Mouse (Mus musculus): ENCODE results near the gene Ophn1. TPM values are rescaled to one million over a fixed set of nuclear protein-coding genes. Genes with fewer than 3 reads are reported as not detected.
A peak's percentile ranks its signal among the peaks of the same experiment; 100 is the strongest.

The Ophn1 gene
- total RNA-seq, 1 experiment from 2014 or later = 1.1 TPM

DNA sequence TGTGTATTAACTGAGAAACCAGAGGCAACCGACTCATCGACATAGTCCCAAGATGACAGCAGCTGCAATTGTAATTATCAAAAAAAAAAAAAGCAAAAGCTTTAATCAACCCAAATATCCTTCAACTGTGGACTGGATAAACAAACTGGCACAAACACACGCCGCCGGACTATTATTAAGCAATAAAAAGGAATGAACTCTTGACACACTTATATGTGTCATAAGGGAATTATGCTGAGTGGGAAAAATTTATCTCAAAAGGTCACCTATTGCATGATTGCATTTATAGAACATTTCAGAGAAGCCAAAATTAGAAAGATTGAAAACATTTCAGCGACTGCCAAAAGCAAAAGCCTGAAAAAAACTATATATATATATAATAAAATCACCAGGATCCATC, 40.0 kb downstream of the Ophn1 start:
- ATAC-seq (replicated peaks; ENCODE audit: low read depth, poor library complexity, severe bottlenecking) = no peak

GRCm38 (mm10) chrX:98841606-98842005, 49.2 kb downstream of the Ophn1 start:
- no peak for ATAC-seq (replicated peaks; ENCODE audit: low read depth, poor library complexity, severe bottlenecking)

- ATAC-seq (replicated peaks; ENCODE audit: low read depth, poor library complexity, severe bottlenecking) = no peak
Observed at GRCm38 (mm10) chrX:98835989-98836388, 54.8 kb downstream of the Ophn1 start.

DNA sequence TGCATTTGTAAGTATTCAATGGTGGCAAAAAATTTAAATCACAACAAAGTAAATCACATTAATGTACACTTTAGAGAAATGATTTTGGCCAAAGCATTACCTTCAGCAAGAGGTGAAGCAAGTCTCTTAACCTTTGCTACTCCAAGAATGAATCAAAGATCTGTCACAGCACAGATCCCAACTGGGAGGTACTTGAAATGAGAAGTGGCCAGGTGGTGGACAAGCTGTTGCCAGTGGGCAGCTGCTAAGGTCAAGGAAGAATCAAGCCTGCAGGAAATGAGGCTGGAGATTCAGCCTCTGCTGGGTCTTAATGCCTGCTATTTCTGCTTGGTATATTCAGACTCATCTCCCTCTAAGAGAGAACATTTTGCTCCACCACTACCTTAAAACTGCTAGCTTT, 87.0 kb downstream of the Ophn1 start:
- no peak for ATAC-seq (replicated peaks; ENCODE audit: low read depth, poor library complexity, severe bottlenecking)

DNA sequence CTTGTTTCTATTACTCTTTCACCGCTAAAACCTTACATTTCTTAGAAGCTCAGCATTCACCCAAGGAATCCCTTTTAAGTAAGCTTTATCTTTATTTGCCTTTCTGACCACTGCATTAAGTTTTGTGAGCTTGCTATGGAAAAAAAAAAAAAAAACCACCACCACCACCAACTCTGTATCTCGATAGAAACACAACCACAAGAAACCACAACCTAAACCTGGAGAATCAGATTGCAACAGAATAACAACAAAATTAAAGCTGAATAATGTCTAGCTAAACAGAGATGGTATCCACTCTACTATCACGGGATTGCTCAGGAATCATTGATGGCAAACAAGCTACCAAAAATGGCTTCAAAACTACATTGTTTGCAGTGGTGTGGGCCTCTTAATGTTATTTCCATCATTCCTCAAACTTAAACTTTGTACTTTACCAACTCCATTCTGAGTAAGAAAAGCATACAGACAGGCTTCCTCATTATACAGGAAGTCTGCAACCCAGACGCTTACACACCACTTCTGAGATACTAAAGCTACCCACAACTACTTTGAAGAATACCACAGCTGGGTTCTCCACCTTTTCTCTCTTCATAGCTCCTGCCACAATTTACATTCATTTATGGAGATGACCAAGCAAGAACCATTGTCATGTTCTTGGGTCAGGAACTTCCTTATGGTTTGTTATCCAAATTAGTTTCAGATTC, 116.4 kb downstream of the Ophn1 start:
- ATAC-seq (replicated peaks; ENCODE audit: low read depth, poor library complexity, severe bottlenecking) = peak; percentile 96

DNA sequence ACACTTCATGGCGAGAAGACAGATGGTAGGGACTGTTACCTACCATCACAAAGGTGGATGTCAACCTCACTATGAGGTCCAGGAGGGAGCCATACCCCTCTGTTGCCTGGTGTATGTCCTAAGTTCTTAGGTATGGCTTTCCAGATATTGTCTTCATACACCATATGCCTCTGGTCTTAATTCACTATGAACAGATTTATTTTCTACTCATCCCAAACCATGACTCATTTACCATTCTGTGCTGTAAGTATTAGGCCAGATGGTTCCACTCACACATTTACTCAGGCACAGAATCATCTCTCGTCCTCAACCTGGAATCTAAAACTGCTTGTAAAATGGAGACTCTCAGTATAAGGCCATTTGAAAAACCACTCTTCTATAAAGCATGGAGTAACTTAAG, 135.7 kb downstream of the Ophn1 start:
- no peak for ATAC-seq (replicated peaks; ENCODE audit: low read depth, poor library complexity, severe bottlenecking)

DNA sequence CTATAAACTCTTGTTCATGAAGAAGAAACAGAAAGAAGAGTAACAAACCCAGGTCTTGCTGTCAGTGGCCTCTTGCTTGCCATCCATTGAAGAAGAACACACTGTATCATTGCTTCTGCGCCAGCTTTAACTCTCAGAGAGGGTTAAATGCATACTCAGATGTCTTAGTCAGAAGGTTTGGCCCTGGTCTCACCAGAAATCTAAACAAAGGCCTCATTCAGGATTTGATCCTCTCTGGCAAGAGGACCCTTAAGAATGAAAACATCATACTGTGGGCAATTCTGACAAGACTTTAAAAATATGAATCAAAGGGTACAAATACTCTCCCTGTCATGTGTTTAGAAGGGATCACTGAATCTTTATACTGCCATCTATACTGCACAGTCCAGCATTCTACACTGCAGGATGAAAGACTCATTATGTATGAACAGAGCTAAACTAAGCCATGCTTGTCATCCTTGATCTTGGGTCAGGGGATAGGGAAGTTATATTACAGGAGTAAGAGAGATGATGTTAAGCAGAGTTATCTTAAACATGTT, 139.5 kb downstream of the Ophn1 start:
- ATAC-seq (replicated peaks; ENCODE audit: low read depth, poor library complexity, severe bottlenecking) = no peak

DNA sequence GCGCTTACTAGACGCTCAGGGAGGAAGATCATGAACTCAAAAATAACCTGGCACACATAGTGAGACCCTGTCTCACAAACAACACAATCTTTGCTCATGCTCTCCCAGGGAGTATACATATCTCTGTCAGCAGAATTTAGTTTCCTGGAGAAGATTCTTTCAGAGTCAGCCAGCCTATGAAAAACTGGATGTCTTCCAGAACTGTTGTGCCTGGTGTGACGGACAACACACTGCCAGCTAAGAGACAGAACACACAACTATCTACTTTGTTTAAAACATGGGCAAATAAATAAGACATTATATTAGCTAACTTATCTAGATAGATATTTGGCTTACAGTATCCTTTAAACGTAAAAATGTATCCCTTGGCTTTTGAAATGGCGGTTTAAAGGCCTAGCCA, 154.1 kb downstream of the Ophn1 start:
- no peak for ATAC-seq (replicated peaks; ENCODE audit: low read depth, poor library complexity, severe bottlenecking)

GRCm38 (mm10) chrX:98722991-98723390, 167.8 kb downstream of the Ophn1 start:
- ATAC-seq (replicated peaks; ENCODE audit: low read depth, poor library complexity, severe bottlenecking) = no peak

- ATAC-seq (replicated peaks; ENCODE audit: low read depth, poor library complexity, severe bottlenecking) = no peak
Observed at GRCm38 (mm10) chrX:98707766-98708165, 183.1 kb downstream of the Ophn1 start.

DNA sequence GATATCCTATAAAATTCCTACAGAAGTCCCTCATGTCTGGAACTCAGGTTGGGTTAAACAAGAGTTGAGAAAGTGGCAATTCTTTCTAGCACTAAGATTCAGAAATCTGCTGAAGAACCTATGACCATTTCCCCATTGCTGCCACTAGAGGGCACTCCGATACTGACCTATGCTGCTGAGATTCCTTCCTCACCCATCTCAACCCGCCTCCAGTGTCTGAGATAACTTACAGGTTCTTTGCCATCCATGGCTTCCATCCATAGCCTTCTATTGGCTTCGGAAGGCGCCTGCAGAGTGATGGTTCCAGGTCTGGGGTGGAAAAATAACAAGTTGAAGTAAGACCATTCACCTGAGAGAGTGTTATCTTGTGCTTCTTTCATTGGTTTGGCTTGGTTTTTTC, 189.2 kb downstream of the Ophn1 start:
- ATAC-seq (replicated peaks; ENCODE audit: low read depth, poor library complexity, severe bottlenecking) = peak; percentile 89

GRCm38 (mm10) chrX:98682603-98683002, 208.2 kb downstream of the Ophn1 start:
- ATAC-seq (replicated peaks; ENCODE audit: low read depth, poor library complexity, severe bottlenecking) = no peak

DNA sequence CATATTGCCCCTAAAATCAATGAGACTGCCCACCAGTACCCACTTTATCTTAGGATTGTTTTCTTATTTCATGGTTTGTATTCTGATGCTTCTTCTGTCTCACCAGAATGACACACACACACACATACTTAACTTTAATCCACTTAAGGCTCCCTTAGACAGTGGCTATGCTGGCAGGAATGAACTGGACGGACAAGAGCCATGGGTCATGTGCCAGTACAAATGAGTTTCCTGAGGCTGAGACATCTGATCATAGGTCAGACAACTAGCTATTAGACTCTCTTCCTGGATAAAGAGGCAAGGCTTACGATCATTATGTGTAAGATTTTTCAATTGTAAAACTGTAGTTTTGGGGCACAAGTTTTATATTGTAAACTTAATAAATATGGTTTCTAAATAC, 209.5 kb downstream of the Ophn1 start:
- no peak for ATAC-seq (replicated peaks; ENCODE audit: low read depth, poor library complexity, severe bottlenecking)

DNA sequence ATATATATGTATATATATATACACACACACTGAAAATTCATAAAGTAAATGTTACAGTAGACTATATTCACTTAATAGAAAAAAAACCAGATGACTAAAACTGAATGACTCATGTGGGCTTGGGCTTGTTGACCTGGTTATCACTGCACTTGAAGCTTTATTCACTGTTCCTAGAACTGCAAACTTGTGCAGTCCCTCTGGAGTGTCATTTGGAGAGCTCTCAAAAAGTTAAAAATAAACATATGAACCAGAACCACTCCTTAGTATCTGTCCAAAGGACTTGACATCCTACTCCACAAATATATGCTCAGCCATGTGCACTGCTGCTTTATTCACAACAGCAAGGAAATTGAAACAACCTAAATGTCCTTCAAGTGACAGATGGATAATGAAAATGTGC, 219.8 kb downstream of the Ophn1 start:
- no peak for ATAC-seq (replicated peaks; ENCODE audit: low read depth, poor library complexity, severe bottlenecking)

DNA sequence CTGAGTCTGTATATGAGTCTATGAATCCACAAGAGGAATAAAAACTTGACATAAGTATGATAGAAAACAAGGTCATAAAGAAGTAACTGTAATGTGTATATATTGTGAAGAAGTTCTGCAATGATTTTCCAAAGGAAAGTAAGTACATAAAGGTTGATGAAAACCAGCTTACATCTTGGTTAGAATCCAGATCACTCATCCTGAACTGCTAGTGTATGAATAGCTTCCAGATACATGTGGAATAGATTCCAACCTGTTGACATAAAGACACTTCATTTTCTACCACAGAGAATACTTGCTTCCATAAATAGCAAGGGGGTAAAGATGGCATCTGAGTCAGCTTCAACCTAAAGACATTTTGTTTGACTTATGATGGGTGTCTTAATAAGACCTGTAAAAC, 239.4 kb downstream of the Ophn1 start:
- ATAC-seq (replicated peaks; ENCODE audit: low read depth, poor library complexity, severe bottlenecking) = no peak

GRCm38 (mm10) chrX:98628666-98629404, 262.0 kb downstream of the Ophn1 start:
- no peak for ATAC-seq (replicated peaks; ENCODE audit: low read depth, poor library complexity, severe bottlenecking)

DNA sequence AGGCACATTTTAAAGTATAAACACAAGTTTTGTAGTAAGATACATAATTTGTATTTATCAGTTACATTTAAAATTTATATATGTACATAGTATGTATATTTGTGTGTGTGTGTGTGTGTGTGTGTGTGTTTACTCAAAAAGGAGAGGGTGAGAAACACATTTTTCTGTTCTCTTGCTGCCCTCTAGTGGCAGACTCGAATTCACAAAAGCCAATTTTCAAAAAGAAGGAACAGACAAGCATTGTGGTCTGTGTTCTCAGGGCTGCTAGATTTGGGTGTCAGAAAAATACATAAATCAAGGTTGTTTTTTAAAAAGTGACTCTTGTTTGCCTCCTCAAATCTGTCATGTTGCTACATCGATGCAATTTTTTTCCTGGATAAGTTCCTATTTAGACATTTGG, 272.0 kb downstream of the Ophn1 start:
- peak; percentile 68 for ATAC-seq (replicated peaks; ENCODE audit: low read depth, poor library complexity, severe bottlenecking)

- ATAC-seq (replicated peaks; ENCODE audit: low read depth, poor library complexity, severe bottlenecking) = no peak
Observed at GRCm38 (mm10) chrX:98617426-98617825, 273.4 kb downstream of the Ophn1 start.

DNA sequence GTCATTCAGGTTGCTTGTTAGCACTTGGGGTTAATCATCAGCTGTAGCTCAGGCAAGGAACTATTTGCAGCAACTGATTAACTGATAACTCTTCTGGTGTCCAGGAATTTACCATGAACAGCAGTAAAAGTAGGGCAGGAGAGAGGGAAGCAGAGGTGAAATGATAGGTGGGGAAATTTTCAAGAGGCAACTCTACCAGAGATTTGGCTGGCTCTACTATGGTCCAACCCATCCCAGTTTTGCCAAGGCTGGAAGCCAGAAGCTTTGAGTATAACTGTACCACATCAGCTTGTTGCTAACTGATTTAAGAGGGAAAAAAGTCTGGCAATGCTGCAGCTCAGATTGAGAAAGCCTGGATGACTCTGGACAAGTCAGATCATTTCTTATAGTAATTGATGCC, 316.6 kb downstream of the Ophn1 start:
- ATAC-seq (replicated peaks; ENCODE audit: low read depth, poor library complexity, severe bottlenecking) = no peak

GRCm38 (mm10) chrX:98546458-98546857, 344.4 kb downstream of the Ophn1 start:
- ATAC-seq (replicated peaks; ENCODE audit: low read depth, poor library complexity, severe bottlenecking) = no peak

- no peak for ATAC-seq (replicated peaks; ENCODE audit: low read depth, poor library complexity, severe bottlenecking)
Observed at GRCm38 (mm10) chrX:98515329-98515728, 375.5 kb downstream of the Ophn1 start.

All from common myeloid progenitor, adult 5-6 weeks (primary cell).